Mouse (Mus musculus): ENCODE results near the gene Trit1.

Trit1 gene

DNA sequence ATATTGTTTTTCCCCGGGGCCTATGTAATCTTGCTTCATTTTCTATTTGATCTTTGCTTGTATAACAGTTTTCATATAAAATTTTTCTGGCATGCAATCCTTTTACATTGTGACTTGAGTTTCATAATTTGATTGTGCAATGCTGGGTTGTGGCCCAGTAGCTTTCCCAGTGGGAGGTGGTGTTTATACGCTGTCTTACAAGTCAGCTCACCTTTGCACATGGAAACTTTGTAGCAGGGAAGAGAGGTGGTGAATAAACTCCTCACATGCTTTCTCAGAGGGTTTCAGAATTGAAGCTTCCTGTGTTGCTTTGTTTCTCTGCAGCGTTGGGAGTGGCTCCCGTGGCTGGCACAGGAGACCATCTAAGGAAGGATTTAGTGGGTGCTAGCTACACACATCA lies 28.4 kb downstream of the Trit1 start:
- CTCF ChIA-PET: no interaction called here

DNA sequence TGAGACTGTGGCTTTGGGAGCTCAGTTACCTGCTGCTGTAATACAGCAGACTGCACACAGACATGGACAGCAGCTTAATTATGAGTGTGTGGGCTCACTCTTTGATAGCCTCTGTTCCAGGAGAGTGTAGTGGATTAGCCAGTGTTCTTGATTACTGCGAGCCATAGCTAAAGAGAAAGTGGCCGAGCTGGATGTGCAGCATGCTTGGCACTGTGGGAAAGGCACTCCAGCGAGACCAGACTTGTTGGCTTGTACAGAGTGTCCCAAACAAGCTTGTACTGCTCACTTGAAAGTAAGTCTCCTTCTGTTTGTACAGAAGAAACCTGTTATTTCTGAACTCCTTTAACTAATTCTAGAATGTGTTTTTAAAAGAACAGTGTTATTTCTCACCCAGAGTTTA lies 29.9 kb downstream of the Trit1 start:
- CTCF ChIA-PET: interaction anchor here (0.8 kb wide), 1 partner anchor 20 kb away, joined by 3 read pairs; no protein-coding TSS in a partner anchor

- CTCF ChIA-PET: no interaction called here
These were observed 34.3 kb downstream of the Trit1 start for GRCm38 (mm10) chr4:123050681-123051211.

DNA sequence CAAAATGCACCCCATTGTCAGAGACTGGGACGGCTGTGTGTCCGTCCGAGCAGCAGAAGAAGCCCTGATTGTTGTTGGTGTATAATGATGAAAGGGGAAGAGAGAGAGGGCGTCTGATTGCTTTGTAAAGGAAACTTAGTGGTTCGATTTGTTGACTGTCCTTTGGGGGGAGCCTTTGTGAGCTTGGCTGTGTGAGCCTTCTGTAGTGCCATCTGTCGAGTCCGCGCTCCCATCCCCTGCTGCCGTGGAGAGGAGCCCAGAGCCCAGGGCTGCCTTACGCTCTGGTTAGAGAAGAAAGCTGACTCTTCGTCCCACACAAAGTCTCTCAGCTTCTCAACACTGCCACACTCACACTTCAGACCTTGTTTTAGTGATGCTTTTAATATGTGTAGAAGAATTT lies 36.8 kb downstream of the Trit1 start:
- CTCF ChIA-PET: no interaction called here

GRCm38 (mm10) chr4:123054172-123054790 lies 37.9 kb downstream of the Trit1 start:
- CTCF ChIA-PET: interaction anchor here (0.7 kb wide), 1 partner anchor 144 kb away, joined by 3 read pairs; no protein-coding TSS in a partner anchor

DNA sequence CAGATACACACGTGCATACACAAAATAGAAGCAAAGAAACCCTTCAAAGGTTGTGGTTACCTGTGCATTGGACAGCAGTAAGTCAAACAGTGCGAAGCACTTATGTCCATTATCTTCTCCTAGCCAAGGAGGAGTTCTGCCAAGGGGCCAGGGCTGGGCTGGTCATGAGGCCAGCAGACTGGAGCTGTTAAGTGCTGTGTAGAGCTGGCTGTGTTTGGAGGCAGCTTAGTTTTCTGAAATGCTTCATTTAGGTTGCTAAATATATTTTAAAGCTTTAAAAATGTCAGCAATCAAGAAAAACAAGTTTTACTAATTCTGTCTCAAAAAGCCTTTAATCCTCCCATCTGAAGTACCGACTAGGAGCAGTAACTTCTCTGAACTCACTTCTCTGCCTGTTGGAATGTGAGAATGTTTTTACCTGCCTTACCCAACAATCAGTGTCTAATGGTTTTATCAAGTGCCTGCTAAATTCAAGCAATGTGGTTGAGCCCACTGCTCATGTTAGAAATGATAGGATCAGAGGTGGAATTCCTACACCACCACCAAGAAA lies 40.2 kb downstream of the Trit1 start:
- CTCF ChIA-PET: no interaction called here

DNA sequence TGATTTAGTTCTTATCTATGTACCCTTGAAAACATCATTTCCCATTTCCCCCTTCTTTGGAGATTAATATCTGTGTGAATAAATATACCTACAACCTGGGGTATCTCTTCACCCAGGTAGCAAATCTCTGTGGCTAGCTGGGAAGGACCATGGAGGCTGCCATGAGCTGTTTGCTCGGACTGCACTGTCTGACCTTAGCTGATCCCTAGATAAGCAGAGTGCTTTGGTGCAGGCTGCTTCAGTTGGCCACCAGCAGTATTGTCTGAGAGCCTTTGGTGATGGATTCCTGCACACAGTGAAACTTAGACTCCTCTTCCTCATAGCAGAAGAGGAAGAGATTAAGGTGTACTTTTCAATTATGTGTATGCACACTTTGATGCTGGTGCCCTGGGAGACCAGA lies 41.6 kb downstream of the Trit1 start:
- CTCF ChIA-PET: no interaction called here

DNA sequence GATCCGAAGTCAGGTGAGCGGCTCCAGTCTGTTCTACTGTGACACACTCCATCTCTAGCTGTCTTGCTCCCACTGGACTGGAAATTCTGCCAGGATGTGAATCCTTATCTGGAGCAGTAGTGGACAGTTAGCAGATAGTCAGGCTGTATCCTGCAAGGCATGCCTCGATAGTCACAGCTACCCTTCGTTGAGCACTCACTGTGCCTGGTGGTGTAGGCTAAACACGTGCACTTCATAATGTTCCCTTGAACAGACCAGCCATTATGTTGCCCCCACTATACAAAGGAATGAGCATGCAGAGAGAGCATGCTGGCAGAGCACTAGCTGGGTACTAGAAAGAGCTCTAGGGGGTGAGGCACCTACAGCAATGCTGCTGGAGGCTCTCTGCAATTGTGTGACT lies 45.3 kb downstream of the Trit1 start:
- CTCF ChIA-PET: no interaction called here

- CTCF ChIA-PET: no interaction called here
These were observed 52.2 kb downstream of the Trit1 start for GRCm38 (mm10) chr4:123068646-123069045.

DNA sequence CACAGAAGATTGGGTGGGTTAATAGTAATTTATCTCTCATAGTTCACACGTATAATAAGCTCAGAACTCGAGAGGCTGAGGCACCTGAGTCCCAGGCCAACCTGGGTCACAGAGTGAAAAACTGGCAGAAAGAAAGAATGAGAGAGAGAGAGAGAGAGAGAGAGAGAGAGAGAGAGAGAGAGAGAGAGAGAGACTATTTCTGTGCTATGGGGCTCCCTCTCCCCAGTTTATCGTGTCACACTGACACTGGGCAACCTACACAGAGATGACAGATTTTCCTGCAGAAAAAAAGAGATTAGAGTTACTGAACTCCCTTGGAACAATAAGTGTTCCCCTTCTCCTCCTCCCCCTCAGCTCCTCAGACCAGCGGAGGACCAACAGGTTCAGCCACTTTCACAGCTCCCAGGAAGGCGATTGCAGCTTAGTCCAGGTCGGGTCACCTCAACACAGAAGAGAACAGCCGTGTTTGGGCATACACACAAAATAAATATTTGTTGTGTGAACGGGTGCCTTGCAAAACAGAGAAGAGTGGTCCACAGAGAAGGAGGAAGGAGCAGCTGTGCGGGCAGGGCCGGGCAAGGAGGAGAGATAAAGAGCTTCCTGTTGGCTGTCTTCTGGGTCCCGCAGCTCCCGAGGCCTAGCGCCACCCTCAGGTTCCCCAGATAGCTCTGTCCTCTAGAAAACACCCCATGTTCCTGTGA lies 55.0 kb downstream of the Trit1 start:
- CTCF ChIA-PET: no interaction called here

DNA sequence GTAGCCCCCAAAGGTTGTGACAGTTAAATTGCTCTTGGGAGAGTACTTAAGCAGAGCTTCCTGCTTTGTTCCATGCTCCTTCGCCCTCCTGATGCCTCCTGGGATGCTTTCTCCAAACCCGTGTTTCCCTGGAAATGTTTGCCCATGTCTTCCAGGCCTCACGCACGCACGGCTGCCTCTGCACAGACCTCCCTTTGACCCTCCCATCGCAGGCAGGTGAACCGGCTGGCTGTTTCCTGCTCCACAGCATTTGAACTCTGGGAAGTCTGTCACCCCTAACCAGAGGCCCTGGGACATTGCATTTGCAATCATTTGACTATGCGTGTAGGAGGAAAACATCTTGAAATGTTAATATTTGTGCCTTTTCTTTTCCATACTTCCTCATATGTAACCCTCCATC lies 60.5 kb downstream of the Trit1 start:
- CTCF ChIA-PET: no interaction called here

DNA sequence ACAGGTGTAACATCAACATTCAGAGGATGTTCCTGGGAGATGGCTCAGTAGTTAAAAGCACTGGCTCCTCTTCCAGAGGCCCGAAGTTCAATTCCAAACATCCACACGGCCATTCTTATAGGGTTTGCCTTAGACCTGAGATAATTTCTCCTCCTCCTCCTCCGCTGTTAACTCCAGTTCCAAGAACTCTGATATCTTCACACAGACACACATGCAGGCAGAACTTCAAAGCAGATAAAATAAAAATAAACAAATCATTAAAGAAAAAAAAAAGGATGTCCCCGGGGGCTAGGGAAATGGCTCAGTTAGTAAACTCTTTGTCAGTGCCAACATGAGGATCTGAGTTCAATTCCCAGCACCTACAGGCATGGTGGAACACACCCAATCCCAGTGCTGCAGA lies 61.8 kb downstream of the Trit1 start:
- CTCF ChIA-PET: no interaction called here

GRCm38 (mm10) chr4:123080791-123081190 lies 64.4 kb downstream of the Trit1 start:
- CTCF ChIA-PET: no interaction called here

GRCm38 (mm10) chr4:123082283-123083163 lies 66.1 kb downstream of the Trit1 start:
- CTCF ChIA-PET: interaction anchor here (0.9 to 1.8 kb wide), 3 partner anchors 87 to 575 kb away, joined by 4 to 12 read pairs (median 4); partner anchors contain the start of gene Mycl

DNA sequence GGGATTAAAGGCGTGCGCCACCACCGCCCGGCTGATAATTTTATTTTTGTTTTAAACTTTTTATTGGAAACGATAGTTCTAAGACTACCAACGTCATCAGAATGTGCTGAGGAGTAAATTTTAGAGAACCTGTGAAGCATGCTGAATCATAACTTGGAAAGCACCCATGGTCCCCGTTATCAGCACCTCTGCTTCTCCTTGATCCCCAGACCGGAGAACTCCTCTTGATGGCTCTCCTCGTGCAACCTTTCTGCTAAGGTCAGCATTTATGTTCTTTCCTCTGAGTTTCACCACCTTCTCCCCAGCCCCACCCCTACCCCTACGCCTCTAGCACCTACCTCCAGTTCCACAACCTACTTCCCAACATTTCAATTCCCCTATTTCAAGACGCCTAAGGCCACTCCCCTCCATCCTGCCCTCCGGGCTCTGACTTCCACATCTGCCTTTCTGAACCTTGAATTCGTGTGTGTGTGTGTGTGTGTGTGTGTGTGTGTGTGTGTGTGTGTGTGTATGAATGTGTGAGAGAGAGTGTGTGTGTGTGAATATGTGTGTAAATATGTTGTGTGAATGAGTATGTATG lies 67.0 kb downstream of the Trit1 start:
- CTCF ChIA-PET: no interaction called here

DNA sequence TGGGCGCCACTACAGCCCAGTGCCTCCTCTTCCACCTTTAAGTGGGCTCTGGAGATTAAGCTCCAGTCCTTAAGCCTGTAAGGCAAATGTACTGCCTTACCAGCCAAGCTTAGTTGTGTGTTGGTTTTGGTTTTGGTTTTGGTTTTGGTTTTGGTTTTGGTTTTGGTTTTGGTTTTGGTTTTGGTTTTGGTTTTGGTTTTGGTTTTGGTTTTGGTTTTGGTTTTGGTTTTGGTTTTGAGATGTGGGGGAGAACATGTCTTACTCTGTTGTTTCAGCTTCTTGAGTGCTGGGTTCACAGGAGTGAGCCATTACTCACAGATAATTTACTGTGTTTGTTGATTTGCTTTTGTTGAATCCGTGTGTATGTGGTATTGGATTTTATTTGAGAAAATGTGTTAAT lies 68.9 kb downstream of the Trit1 start:
- CTCF ChIA-PET: interaction anchor here (1.0 kb wide), 1 partner anchor 90 kb away, joined by 3 read pairs; no protein-coding TSS in a partner anchor

DNA sequence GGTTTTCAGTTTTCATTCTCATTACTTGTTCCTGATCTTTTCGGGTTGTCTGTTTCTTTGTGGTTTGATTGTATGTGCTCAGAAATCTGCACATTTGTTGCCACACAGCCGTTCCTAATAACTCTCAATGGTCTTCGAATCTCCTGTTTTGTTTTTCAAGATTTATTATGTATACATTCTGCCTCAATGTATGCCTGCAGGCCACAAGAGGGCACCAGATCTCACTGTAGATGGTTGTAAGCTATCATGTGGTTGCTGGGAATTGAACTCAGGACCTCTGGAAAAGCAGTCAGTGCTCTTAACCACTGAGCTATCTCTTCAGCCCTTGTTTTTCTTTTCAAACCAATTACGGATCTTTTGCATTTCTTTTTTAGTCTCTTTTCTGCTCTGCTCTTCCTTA lies 70.0 kb downstream of the Trit1 start:
- CTCF ChIA-PET: no interaction called here

DNA sequence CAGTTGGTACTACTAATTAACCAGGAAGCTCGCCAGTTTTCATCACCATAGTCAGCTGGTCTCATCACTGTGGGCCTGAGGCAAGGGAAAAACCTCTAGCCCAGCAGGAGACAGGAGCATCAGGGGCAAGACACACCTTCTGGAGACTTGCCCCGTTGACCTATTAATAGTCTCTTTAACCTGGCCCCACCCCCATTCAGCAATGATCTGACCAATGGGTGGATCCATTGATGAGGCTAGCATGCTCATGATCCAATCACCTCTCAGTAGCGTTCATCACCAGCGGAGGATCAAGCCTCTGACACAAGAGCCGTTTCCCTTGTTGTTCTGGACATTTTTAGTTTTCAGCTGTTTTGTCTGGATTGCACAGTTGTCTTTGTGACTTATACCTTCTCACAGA lies 76.2 kb downstream of the Trit1 start:
- CTCF ChIA-PET: no interaction called here

GRCm38 (mm10) chr4:123093064-123093776 lies 76.8 kb downstream of the Trit1 start:
- CTCF ChIA-PET: no interaction called here

DNA sequence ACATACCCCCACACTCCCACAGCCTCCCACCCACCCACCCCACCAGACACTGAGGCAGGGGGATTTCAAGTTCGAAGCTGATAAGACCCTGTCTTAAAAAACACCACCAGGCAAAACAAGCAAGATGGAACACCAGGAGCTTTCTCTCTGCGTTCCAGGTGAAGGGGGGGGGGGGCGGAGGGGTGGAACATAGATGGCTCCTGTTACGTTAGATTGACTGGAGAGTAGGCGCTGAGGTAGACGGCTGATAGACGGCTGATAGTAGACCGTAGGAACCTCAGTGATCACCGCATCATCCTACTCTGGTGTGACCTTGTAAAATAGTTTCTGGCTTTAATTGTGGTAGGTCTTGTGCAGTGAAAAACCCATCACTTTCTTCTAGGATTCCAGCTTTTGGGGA lies 77.5 kb downstream of the Trit1 start:
- CTCF ChIA-PET: no interaction called here

Measured in spleen, embryonic (tissue).